Mouse (Mus musculus) kidney, adult 2 months (tissue): ENCODE results near the gene Pop5.

Source experiments
- CTCF ChIP-seq: fragments of 200-500 bp; conservative IDR thresholded peaks from 2 replicates; pipeline ENCODE4 v1.5.1; 2011; ENCODE audit warnings: low read depth, mild to moderate bottlenecking, control low read depth, low read length, moderate library complexity, mixed read lengths; ENCODE audit not compliant: insufficient read depth, insufficient read length
- POLR2A ChIP-seq: fragments of 200-500 bp; IDR thresholded peaks from one replicate; pipeline ENCODE4 v1.6.1; 2011; ENCODE audit warnings: low read depth, low read length, control low read depth

- TF ChIP-seq CTCF (no peak), POLR2A (no peak)
Observed at GRCm38 (mm10) chr5:115271931-115272811, 36.5 kb downstream of the Pop5 start.
